Mouse (Mus musculus): ENCODE measurements around the gene Eda. TPM values are rescaled to one million over a fixed set of nuclear protein-coding genes. Genes with fewer than 3 reads are reported as not detected.
"Not testable (repeated sequence)": the region's sequence is repeated elsewhere in the genome, so short reads cannot be mapped to it uniquely, and the experiment has no call there.

The Eda gene
- polyA plus RNA-seq, 1 experiment from 2014 or later, result 3.7 TPM

DNA sequence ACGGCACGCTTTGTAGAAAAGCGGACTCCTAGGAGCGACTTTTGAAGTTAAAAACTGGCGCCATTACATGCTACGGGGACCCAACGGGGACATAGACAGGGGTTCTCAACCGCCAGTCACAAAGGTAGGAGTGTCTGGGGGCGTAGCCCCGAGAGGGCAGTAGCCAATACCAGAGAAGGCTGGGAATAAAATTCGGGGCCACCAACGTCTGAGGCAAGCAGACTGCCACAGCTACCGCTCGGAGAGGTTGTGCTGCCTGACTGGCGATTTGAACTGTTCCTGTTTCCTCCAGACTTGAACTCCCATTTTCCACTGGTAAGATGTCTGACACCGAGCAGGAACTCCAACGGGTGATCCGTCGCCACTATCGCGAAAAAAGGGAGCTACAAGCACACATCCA, 453.3 kb downstream of the Eda start, which contains the start of gene Otud6a:
Gene Otud6a, plus strand, starts transcription at position 321 of the 400 bp plus-strand sequence.
- Histone ChIP-seq H3K36me3 (ENCODE audit: control insufficient read depth, insufficient read depth, low read length) (no peaks in the 10 kb centered on the region), H3K9ac (ENCODE audit: low read length) (no peak within 1 kb of the TSS), H3K4me2 (ENCODE audit: low read length) (no peak within 1 kb of the TSS), H3K9me3 (ENCODE audit: control insufficient read depth, low read length) (no peaks in the 10 kb centered on the region), H3K4me1 (ENCODE audit: control insufficient read depth in 2 of 2, insufficient read depth in 2 of 2, low read length in 2 of 2) (no peaks in the 10 kb centered on the region), H3K4me3 (ENCODE audit: control insufficient read depth in 1 of 2, insufficient read depth in 1 of 2, low read depth in 1 of 2, low read length in 2 of 2) (no peak within 1 kb of the TSS), H3K27ac (replicated peaks in 1 of 2; ENCODE audit: control insufficient read depth in 1 of 2, insufficient read depth in 1 of 2, low read depth in 2 of 2, low read length in 2 of 2) (no peak within 1 kb of the TSS), H3K27me3 (ENCODE audit: control insufficient read depth, insufficient read depth, low read length) (no peaks in the 10 kb centered on the region; the same call in 1 of the 2 replicates)
- WGBS, result 77% methylated on average over 21 of the region's 21 CpGs
- ATAC-seq (ENCODE audit: insufficient number of reproducible peaks, insufficient read depth, low FRiP score, low read depth), result no peak

DNA sequence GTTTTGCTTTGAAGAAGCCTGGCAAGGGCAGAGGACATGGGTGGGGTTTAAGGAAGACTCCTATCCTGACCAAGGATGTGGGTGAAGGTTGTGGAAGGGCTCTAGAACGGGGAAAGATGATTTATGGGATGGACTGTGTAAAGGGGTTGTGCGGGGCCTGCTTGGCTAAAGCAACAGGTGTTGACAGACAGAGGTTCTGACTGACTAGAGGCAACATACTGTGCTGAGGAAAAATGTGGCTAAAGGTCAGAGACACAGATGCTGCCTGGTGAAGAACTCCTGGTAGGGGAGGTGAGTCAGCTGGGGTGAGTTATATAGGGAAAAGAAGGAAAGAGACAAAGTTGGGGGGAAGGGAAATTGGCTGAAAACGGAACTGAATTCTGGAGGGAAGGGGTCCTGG, 456.9 kb downstream of the Eda start:
- H3K4me1 ChIP-seq (ENCODE audit: control insufficient read depth in 2 of 2, insufficient read depth in 2 of 2, low read length in 2 of 2), result no peaks in the 10 kb centered on the region
- no peak overlapping the region for H3K27ac ChIP-seq (replicated peaks in 1 of 2; ENCODE audit: control insufficient read depth in 1 of 2, insufficient read depth in 1 of 2, low read depth in 2 of 2, low read length in 2 of 2)
- H3K36me3 ChIP-seq (ENCODE audit: control insufficient read depth, insufficient read depth, low read length), result no peaks in the 10 kb centered on the region
- no peak for ATAC-seq (ENCODE audit: insufficient number of reproducible peaks, insufficient read depth, low FRiP score, low read depth)
- H3K9ac ChIP-seq (ENCODE audit: low read length), result no peak overlapping the region
- H3K9me3 ChIP-seq (ENCODE audit: control insufficient read depth, low read length), result no peaks in the 10 kb centered on the region
- 57% methylated on average over 3 of the region's 3 CpGs for WGBS
- no peak overlapping the region for H3K4me2 ChIP-seq (ENCODE audit: low read length)
- no peaks in the 10 kb centered on the region; the same call in 1 of the 2 replicates for H3K27me3 ChIP-seq (ENCODE audit: control insufficient read depth, insufficient read depth, low read length)
- H3K4me3 ChIP-seq (ENCODE audit: control insufficient read depth in 1 of 2, insufficient read depth in 1 of 2, low read depth in 1 of 2, low read length in 2 of 2), result no peak overlapping the region

DNA sequence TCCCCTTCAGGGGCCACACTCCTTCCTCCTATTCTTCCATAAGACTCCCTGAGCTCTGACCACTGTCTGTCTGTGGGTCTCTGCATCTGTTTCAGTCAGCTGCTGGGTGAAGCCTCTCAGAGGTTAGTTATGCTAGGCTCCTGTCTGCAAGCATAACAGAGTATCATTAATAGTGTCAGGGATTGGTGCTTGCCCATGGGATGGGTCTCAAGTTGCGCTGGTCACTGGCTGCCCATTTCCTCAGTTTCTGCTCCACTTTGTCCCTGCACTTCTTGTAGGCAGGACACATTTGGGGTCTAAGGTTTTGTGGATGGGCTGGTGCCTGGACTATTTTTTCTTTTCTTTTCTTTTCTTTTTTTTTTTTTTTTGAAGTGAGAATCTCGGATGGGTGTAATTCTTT, 467.2 kb downstream of the Eda start, which contains the start of gene Awat2:
Gene Awat2, minus strand, starts transcription at position 101 of the 400 bp plus-strand sequence.
- H3K9ac ChIP-seq (ENCODE audit: low read length); H3K36me3 ChIP-seq (ENCODE audit: control insufficient read depth, insufficient read depth, low read length); H3K27me3 ChIP-seq (ENCODE audit: control insufficient read depth, insufficient read depth, low read length); ATAC-seq (ENCODE audit: insufficient number of reproducible peaks, insufficient read depth, low FRiP score, low read depth); H3K4me2 ChIP-seq (ENCODE audit: low read length); H3K4me1 ChIP-seq (ENCODE audit: control insufficient read depth in 2 of 2, insufficient read depth in 2 of 2, low read length in 2 of 2); H3K4me3 ChIP-seq (ENCODE audit: control insufficient read depth in 1 of 2, insufficient read depth in 1 of 2, low read depth in 1 of 2, low read length in 2 of 2); H3K9me3 ChIP-seq (ENCODE audit: control insufficient read depth, low read length); H3K27ac ChIP-seq (replicated peaks in 1 of 2; ENCODE audit: control insufficient read depth in 1 of 2, insufficient read depth in 1 of 2, low read depth in 2 of 2, low read length in 2 of 2): not testable (repeated sequence)
- WGBS, result 75% methylated on average over 2 of the region's 2 CpGs

DNA sequence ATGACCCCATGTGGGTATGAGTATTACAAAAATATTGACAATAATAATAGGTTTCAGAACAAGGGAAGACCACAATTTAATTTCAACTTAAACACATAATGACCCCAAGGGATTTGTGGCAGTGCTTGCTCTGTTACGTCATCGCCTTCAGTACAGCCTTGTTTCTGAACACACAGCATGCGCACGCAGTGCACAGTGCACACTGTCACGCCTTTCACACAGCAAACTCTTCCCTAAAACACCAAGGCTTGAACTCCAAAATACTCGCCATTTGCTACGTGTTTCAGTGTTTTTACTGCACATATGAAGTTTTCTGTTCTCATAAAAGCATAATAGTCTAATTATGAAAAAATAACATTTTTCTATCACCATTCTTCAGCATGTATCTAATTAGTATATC, 468.1 kb downstream of the Eda start:
- H3K27me3 ChIP-seq (ENCODE audit: control insufficient read depth, insufficient read depth, low read length), result no peaks in the 10 kb centered on the region
- H3K36me3 ChIP-seq (ENCODE audit: control insufficient read depth, insufficient read depth, low read length), result no peaks in the 10 kb centered on the region
- no peaks in the 10 kb centered on the region for H3K4me1 ChIP-seq (ENCODE audit: control insufficient read depth in 2 of 2, insufficient read depth in 2 of 2, low read length in 2 of 2)
- H3K4me2 ChIP-seq (ENCODE audit: low read length), result no peak overlapping the region
- H3K9me3 ChIP-seq (ENCODE audit: control insufficient read depth, low read length), result no peaks in the 10 kb centered on the region
- H3K27ac ChIP-seq (replicated peaks in 1 of 2; ENCODE audit: control insufficient read depth in 1 of 2, insufficient read depth in 1 of 2, low read depth in 2 of 2, low read length in 2 of 2), result no peak overlapping the region
- H3K9ac ChIP-seq (ENCODE audit: low read length), result no peak overlapping the region
- no peak for ATAC-seq (ENCODE audit: insufficient number of reproducible peaks, insufficient read depth, low FRiP score, low read depth)
- WGBS, result 89% methylated on average over 7 of the region's 7 CpGs
- H3K4me3 ChIP-seq (ENCODE audit: control insufficient read depth in 1 of 2, insufficient read depth in 1 of 2, low read depth in 1 of 2, low read length in 2 of 2), result no peak overlapping the region

MicroRNAs within 50 kb of the gene (microRNA counts, 519-probe panel; counts per million panel counts)
- 322 counts per million, percentile 70 among the panel's probes with 10 or more counts for microRNA mmu-miR-676

Small RNA genes lying within 50 kb of the gene (microRNA-seq; reads per million reads assigned to microRNA genes)
- 760 reads per million, percentile 76 among the genes with 10 or more reads in this experiment for gene Mir676

Other genes with a start within 250 kb of the Eda start
- 0.05 TPM in 1 of 2 replicates, not detected in the other for gene Tmem28, start 154.6 kb upstream of the Eda start, polyA plus RNA-seq (2014; fragmentation: Nextera tagmentation; extraction: Ambion mirVana)

All from heart, embryonic 14.5 days (tissue).